ENCODE assay signal across 7 mouse cellular contexts in the genomic region with DNA sequence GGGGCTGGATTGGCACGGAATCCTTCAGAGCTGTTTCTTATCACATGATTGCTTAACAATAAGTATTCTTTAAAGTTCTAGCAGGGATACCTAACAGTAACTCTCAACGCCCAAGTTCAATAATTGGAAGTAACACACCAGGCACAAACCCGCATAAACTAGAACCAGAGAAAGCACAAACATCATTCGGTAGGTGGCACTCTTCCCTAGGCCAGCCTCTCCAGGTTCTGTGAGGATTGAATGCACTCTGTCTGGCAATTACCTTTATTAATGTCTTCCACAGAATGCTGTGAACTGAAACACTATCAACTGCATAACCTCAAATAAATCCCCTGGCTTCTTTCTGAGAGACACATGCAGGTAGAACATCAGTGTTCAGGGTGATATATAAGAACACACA.
DNase-seq lines count a peak whose midpoint lies in the region.

No protein-coding gene starts in this region.

- DNase-seq in layer of hippocampus, adult 11-12 months (ENCODE audit: low spot score), result peak; percentile 49
- DNase-seq in layer of hippocampus, adult 9-10 months (ENCODE audit: low spot score), result no peak
- DNase-seq in ZHBTc4 (ENCODE audit: low read depth, low spot score), result peak; percentile 29
- DNase-seq in cerebellum, postnatal 25 days, result peak; percentile 12 to 43
- peak; percentile 59 to 61 for DNase-seq in left cerebral cortex, postnatal 14 days (ENCODE audit: low spot score in 2 of 2)
- no peak for DNase-seq in thymus, postnatal 36 days
- no peak for DNase-seq in thymus, adult 18-20 months

- intact Hi-C loops in left cerebral cortex, postnatal 14 days (cut with DNase I), result no loop called here

Comparison
In these comparisons a context has a peak if more than half of its experiments do, and no peak if none do; other contexts are left out.
1. DNase-seq: peak in layer of hippocampus, adult 11-12 months (single experiment), ZHBTc4 (single experiment), cerebellum, postnatal 25 days (2 of 2) and left cerebral cortex, postnatal 14 days (2 of 2); none in layer of hippocampus, adult 9-10 months (single experiment), thymus, postnatal 36 days (0 of 2) and thymus, adult 18-20 months (0 of 2).